Mouse (Mus musculus) liver (tissue): ENCODE data around the gene Pias4.
A peak's percentile ranks its signal among the peaks of the same experiment; 100 is the strongest.

Experiments
- DNase-seq: peaks from one replicate; pipeline ENCODE4 v3.0.0-alpha.2; 2020; ENCODE audit warnings: mixed read lengths

The Pias4 gene

GRCm38 (mm10) chr10:81168521-81169244 lies 960 bp upstream of the Pias4 start:
- DNase-seq = peak; percentile 93

DNA sequence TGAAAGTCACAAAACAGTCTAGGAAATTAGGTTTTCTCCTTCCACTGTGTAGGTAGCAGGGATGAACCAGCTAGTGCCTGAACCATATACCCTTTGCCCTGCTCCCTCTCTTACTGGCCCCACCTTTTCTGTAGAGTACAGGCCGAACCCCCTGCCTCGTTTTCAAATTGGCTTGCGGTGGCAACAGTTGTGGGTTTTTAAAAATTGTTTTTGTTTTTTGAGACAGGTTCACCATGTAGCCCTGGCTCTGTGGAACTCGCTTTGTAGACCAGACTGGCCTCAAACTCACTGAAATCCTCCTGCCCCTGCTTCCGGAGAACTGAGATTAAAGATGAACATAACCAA lies 336 bp upstream of the Pias4 start:
- DNase-seq = no peak

- no peak for DNase-seq
Observed at GRCm38 (mm10) chr10:81165118-81165517, 2.6 kb downstream of the Pias4 start.

DNA sequence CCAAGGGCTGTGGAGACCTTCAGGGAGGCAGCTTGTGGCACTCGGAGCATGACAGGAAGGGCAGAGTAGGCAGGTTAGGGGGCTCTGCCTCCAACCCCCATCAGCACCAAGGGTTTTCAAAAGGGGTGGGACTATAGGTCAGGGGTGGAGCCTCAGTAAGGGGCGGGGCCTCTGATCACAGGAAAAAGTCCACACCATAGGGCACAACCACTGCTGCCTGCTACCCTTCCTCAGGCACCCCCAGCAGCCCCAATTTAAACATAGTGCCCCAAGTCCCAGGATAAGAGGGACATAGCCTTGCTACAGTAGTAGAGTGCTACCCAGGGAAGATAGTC lies 5.4 kb downstream of the Pias4 start:
- no peak for DNase-seq

GRCm38 (mm10) chr10:81161602-81162317 lies 6.0 kb downstream of the Pias4 start:
- no peak for DNase-seq

DNA sequence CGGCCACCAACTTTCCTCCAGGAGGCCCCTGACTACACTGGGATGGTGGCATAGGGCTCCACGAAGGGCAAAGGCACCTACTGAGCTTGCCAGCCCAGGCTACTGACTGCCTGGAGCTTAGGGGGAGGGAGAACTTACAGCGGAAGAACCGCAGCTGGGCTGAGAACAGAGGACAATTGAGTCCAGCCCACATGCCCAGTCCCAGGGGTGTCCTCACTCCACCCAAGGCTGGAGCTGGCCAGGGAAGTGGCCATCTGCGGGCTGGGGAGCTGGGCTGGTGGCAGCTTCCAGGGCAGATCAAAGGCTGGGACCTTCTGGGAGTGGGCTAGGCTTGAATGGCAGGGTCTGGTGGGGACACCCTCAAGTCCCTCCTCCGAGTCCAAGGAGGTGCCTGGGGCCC lies 13.0 kb downstream of the Pias4 start:
- no peak for DNase-seq

GRCm38 (mm10) chr10:81154313-81154712 lies 13.4 kb downstream of the Pias4 start:
- no peak for DNase-seq

GRCm38 (mm10) chr10:81152609-81153008 lies 15.1 kb downstream of the Pias4 start:
- no peak for DNase-seq

DNA sequence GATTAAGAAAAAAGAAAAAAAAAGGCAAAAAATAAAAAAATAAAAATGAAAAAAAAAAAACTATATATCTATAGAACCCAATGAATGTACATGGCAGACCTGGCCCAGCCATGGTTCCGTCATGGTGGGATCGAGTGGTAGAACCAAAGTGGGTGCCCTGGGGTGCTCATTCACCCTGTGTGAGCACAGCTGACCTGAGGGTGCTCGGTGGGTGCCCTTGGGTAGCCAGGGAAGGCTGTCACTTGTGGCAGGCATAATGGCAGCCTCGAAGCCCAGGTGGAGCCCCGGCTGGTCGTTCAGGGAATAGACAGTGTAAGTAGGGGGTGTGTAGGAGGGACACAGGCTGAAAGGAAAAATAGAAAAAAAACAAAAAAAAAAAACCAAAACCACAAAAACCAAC lies 16.5 kb downstream of the Pias4 start:
- DNase-seq = no peak

DNA sequence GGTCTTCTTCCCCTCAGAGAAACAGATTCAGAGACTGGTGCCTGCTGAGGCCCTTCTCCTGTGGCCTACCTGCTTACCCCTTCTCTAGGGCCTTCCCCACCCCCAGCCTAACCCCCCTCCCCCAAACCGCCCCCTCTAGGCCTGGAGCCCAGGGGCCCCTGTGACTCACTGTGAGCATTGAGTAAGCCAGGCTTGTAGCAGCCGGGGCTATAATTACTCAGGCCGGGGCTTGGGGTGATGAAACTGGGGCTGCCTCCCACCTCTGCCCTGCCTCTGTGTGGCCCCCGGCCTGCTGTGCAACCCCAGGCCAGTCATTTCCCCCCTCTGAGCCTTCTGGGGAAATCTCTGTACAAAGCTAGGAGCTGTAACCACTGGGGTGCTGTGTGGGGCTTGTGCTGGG lies 21.4 kb downstream of the Pias4 start:
- DNase-seq = no peak

DNA sequence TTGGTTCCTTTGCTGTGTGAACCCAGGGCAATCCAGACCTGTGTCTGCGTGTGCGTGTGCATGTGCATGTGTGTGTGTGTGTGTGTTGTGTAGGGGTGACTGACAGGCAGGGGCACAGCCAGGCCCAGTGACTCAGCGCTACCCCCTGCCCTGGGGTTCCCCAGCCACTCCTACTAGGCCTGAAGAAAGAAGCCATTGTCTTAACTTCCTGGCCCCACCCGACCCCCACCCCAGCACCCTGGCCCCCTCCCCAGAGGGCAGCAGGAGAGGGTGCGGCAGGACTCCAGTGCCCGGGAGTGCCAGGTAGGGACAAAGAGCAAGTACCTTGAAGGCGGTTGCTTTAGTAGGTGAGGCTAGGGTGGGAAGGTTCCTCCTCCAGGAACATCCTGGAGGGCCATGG lies 21.9 kb downstream of the Pias4 start:
- no peak for DNase-seq

GRCm38 (mm10) chr10:81145307-81145706 lies 22.4 kb downstream of the Pias4 start:
- DNase-seq = no peak

DNA sequence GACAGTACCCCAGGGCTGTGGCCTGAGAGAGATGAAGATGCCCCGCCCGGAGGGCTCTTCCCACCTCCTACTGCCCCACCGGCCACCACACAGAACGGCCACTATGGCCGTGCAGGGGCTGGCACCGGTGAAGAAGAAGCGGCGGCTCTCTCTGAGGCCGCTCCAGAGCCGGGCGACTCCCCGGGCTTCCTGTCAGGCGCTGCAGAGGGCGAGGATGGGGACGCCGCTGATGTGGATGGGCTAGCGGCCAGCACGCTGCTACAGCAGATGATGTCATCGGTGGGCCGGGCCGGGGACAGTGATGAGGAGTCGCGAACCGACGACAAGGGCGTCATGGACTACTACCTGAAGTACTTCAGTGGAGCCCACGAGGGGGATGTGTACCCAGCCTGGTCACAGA lies 23.1 kb downstream of the Pias4 start:
- no peak for DNase-seq

DNA sequence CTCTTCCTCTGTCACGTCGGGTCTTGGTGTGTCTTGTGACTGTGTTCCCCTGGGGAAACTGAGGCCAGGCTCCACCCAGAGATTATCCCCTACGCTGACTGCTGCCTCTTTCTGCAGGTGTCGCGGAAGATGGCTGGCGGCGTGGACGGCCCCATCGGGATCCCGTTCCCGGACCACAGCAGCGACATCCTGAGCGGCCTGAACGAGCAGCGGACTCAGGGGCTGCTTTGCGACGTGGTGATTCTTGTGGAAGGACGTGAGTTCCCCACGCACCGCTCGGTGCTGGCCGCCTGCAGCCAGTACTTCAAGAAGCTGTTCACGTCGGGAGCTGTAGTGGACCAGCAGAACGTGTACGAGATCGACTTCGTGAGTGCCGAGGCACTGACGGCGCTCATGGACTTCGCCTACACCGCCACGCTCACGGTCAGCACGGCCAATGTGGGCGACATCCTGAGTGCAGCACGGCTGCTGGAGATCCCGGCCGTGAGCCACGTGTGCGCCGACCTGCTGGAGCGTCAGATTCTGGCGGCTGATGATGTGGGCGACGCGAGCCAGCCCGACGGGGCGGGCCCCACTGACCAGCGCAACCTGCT lies 23.8 kb downstream of the Pias4 start:
- no peak for DNase-seq

GRCm38 (mm10) chr10:81143157-81143633 lies 24.5 kb downstream of the Pias4 start:
- no peak for DNase-seq

- no peak for DNase-seq
Observed at GRCm38 (mm10) chr10:81142551-81142981, 25.2 kb downstream of the Pias4 start.

DNA sequence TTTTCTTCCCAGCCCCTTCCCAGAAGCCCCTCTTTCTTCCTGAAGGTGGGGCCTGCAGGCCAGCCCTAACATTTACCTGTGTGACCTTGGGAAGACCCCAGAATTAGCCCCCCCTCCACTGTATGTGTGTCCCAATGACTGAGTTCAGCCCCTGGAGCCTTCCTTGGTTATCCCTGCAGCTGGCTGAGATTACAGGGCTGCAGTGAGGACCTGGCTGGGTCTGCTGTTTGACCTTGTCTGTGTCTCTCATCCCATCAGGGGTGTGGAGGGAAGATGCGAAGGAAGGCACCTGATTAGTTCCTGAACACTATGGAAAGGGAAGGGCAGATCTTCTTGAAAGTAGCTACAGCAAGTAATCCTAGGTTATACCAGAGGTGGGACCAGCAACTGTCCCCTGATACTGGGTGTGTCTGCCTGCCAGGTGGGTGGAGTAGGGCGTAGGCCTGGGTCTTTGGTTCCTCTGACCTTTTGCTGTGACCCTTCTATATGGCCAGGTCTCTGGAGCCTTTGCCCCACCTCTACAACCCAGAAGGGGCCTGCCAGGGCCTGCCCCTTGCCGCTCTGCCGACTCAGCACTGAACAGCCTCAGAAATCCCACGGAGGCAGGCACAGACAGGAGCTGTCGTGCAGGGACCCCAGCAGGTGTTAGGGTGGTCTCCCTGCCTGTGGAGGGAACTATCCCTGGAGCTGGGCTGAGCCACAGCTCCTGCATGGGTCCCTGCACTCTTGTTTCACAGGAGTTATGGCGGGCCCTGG lies 26.1 kb downstream of the Pias4 start:
- DNase-seq = no peak

- peak; percentile 41 for DNase-seq
Observed at GRCm38 (mm10) chr10:81140717-81141454, 26.8 kb downstream of the Pias4 start.

DNA sequence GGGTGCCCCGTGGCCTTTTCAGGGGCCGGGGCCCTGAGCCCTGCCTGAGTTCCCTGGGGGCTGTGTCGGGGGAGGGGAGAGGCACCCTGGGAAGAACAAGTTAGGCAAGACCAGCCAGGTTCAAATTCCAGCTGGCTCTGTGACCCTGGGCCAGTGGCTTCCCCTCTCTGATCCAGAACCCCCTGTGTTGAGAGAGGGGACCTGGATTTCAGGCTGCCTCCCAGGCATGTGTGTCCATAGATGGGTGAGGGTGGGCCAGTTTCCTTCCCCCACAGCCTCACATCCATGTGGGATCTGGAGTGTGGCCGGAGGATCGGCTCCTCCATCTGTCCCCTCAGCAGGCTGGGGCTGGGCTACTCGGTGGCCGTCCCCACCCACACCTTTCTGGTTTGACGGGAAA lies 27.7 kb downstream of the Pias4 start:
- DNase-seq = no peak

DNA sequence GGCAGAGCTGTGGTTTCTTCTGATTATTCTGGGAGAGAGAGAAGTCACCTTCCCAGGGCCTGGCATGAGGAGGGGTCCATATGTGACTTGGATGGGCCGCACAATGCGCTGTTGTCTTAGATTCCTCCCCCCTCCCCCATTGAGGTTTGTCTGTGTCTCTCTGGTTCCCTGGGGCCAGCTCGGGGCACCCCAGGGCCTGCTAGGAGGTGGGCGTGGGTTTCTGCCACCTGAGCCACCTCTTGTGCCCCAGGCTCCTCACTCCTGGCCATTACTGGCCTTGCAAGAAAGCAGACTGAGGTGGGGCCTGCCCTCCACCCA lies 28.2 kb downstream of the Pias4 start:
- DNase-seq = no peak

GRCm38 (mm10) chr10:81138821-81139528 lies 28.7 kb downstream of the Pias4 start:
- DNase-seq = no peak

DNA sequence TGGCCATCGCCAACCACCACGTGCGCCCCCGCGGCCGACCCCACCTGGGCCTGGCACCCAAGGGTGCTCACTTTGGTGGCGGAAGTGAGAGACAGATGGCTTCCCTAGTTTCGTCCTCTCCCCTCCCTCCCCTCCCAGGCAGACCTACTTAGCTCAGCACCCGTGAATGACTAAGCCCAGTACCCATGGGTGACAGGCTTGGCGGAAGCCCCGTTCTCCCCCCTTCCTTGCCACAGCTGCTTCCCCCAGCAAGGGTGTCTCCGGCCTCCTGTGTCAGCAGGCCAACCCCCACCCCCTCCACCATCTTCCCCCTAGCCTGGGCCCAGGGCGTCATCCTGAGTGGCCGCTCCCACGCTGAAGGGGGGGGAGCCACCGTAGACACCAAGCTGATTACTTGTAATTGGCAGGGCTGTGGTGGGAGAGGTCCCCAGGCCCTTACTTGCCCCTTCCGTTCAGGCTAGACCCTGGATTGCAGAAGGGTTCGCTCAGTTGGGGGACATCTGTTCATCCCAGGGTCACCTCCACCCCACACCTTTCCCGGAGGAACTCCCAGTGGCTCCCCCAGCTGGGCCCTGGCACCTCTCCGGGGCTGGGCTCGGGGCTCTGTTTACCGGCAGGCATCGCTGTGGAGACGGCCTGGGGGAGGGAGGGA lies 29.5 kb downstream of the Pias4 start:
- peak; percentile 58 for DNase-seq
